Mouse (Mus musculus) midbrain, postnatal 0 days (tissue): ENCODE data around the gene Rbm19. TPM values are rescaled to one million over a fixed set of nuclear protein-coding genes. Genes with fewer than 3 reads are reported as not detected.

Experiments
- ATAC-seq: fragments of 200-750 bp; cut with Nextera tagmentation; 2 replicates; pipeline ENCODE4 v1.8.0; 2017; ENCODE audit warnings: moderate number of reproducible peaks, mild to moderate bottlenecking, moderate TSS enrichment, moderate library complexity; ENCODE audit not compliant: low FRiP score
- DNase-seq: peaks from one replicate; pipeline ENCODE4 v3.0.0-alpha.2; 2015; ENCODE audit warnings: low spot score
- H3K27ac ChIP-seq: fragments of 300-500 bp; sonication (generic); 2 replicates; pipeline ENCODE4 v1.5.1; 2014; ENCODE audit warnings: low read depth, mild to moderate bottlenecking, low read length, mixed read lengths
- H3K27me3 ChIP-seq: fragments of 300-500 bp; sonication (generic); 2 replicates; pipeline ENCODE4 v1.6.1; 2014; ENCODE audit warnings: low read length, control low read depth, mixed read lengths; ENCODE audit not compliant: insufficient read depth
- H3K36me3 ChIP-seq: fragments of 300-500 bp; sonication (generic); 2 replicates; pipeline ENCODE4 v1.6.1; 2014; ENCODE audit warnings: low read length, control low read depth, mixed read lengths; ENCODE audit not compliant: insufficient read depth
- H3K4me1 ChIP-seq: fragments of 300-500 bp; sonication (generic); 2 replicates; pipeline ENCODE4 v1.6.1; 2014; ENCODE audit warnings: mild to moderate bottlenecking, control low read depth, antibody characterized with exemption, low read length, mixed read lengths; ENCODE audit not compliant: insufficient read depth
- H3K4me2 ChIP-seq: fragments of 300-500 bp; sonication (generic); 2 replicates; pipeline ENCODE4 v1.6.1; 2014; ENCODE audit warnings: low read depth, mild to moderate bottlenecking, low read length, mixed read lengths; ENCODE audit not compliant: poor library complexity, severe bottlenecking
- H3K4me3 ChIP-seq: fragments of 300-500 bp; sonication (generic); 2 replicates; pipeline ENCODE4 v1.5.1; 2014; ENCODE audit warnings: low read depth, mild to moderate bottlenecking, low read length, moderate library complexity
- H3K9ac ChIP-seq: fragments of 300-500 bp; sonication (generic); replicated peaks from 2 replicates; pipeline ENCODE4 v1.6.1; 2014; ENCODE audit warnings: mild to moderate bottlenecking, low read length, moderate library complexity, mixed read lengths; ENCODE audit not compliant: poor library complexity, severe bottlenecking
- H3K9me3 ChIP-seq: fragments of 300-500 bp; sonication (generic); 2 replicates; pipeline ENCODE4 v1.6.1; 2016; ENCODE audit warnings: low read length, control low read depth
- CTCF ChIP-seq: IDR thresholded peaks from 2 replicates; pipeline ENCODE4 v1.5.1; 2016; ENCODE audit warnings: antibody characterized with exemption, mild to moderate bottlenecking
- whole genome bisulfite sequencing: fragments of 180-500 bp; shearing (Covaris S2); extraction: QIAGEN DNeasy Blood & Tissue Kit; methylation state at CpG from one replicate; pipeline ENCODE4 v1.1.7; 2014; 5-methylcytosine and 5-hydroxymethylcytosine counted together
- polyA plus RNA-seq: library from polyadenylated mRNA; unstranded; fragments of >200 nt; fragmentation: Nextera tagmentation; extraction: Ambion mirVana; gene quantifications from 2 replicates; pipeline ENCODE4 v1.2.1, GENCODE M21; 2015
- total RNA-seq: library from RNA; depleted of rRNA; stranded (reverse); fragments of >200 nt; gene quantifications from 2 replicates; pipeline ENCODE4 v1.2.3, GENCODE M21; 2014; rRNA removed

The Rbm19 gene
- total RNA-seq (34.5 and 34.7 TPM in 2 replicates), polyA plus RNA-seq (17.5 and 17.9 TPM in 2 replicates)

- Histone ChIP-seq H3K4me1 (peaks cover 3% of the 10 kb centered on the region; the same call in 1 of the 2 replicates), H3K27me3 (0 out of 2 replicates have a peak, but pooled peaks cover 2% of the 10 kb centered on the region), H3K36me3 (peaks cover 26% of the 10 kb centered on the region), H3K9ac (peak within 1 kb of the TSS; percentile 64), H3K9me3 (no peaks in the 10 kb centered on the region), H3K4me3 (peak within 1 kb of the TSS; percentile 77), H3K4me2 (peak within 1 kb of the TSS; percentile 93), H3K27ac (peak within 1 kb of the TSS; percentile 44)
- DNase-seq (peak; percentile 93), ATAC-seq (peak; percentile 81)
- TF ChIP-seq CTCF, result peak; percentile 65
- 1% methylated on average over 46 of the region's 46 CpGs for WGBS
These were observed at the start of gene Rbm19 for GRCm38 (mm10) chr5:120116261-120117050. Rbm19 (plus strand) TSS chr5:120116465.

GRCm38 (mm10) chr5:120067266-120067665 lies 49.0 kb upstream of the Rbm19 start:
- DNase-seq (no peak), ATAC-seq (no peak)
- H3K9ac ChIP-seq, result no peak overlapping the region
- H3K9me3 ChIP-seq, result no peaks in the 10 kb centered on the region
- H3K4me3 ChIP-seq, result no peak overlapping the region
- 58% methylated on average over 6 of the region's 6 CpGs for WGBS
- TF ChIP-seq CTCF, result no peak
- H3K36me3 ChIP-seq, result no peaks in the 10 kb centered on the region
- H3K4me2 ChIP-seq, result no peak overlapping the region
- H3K27me3 ChIP-seq, result no peaks in the 10 kb centered on the region
- H3K27ac ChIP-seq, result no peak overlapping the region
- no peaks in the 10 kb centered on the region for H3K4me1 ChIP-seq

- Histone ChIP-seq H3K9ac (no peak overlapping the region), H3K36me3 (no peaks in the 10 kb centered on the region), H3K27ac (no peak overlapping the region), H3K4me3 (no peak overlapping the region), H3K9me3 (no peaks in the 10 kb centered on the region), H3K27me3 (no peaks in the 10 kb centered on the region), H3K4me2 (no peak overlapping the region), H3K4me1 (no peaks in the 10 kb centered on the region)
- peak; percentile 8 for DNase-seq
- no peak for TF ChIP-seq CTCF
- no peak for ATAC-seq
- 77% methylated on average over 9 of the region's 9 CpGs for WGBS
These were observed 42.2 kb upstream of the Rbm19 start for GRCm38 (mm10) chr5:120074101-120074500.

- DNase-seq (no peak), ATAC-seq (no peak)
- Histone ChIP-seq H3K9me3 (no peaks in the 10 kb centered on the region), H3K27ac (no peak overlapping the region), H3K4me3 (no peak overlapping the region), H3K27me3 (no peaks in the 10 kb centered on the region), H3K4me2 (no peak overlapping the region), H3K4me1 (no peaks in the 10 kb centered on the region), H3K9ac (no peak overlapping the region), H3K36me3 (no peaks in the 10 kb centered on the region)
- no peak for TF ChIP-seq CTCF
- 72% methylated on average over 9 of the region's 9 CpGs for WGBS
These were observed 36.2 kb upstream of the Rbm19 start for GRCm38 (mm10) chr5:120080027-120080426.

- DNase-seq, result no peak
- no peak for TF ChIP-seq CTCF
- no peak overlapping the region for H3K4me3 ChIP-seq
- no peak overlapping the region for H3K9ac ChIP-seq
- H3K27me3 ChIP-seq, result no peaks in the 10 kb centered on the region
- H3K4me1 ChIP-seq, result no peaks in the 10 kb centered on the region
- no peak for ATAC-seq
- no peak overlapping the region for H3K27ac ChIP-seq
- 90% methylated on average over 6 of the region's 6 CpGs for WGBS
- no peaks in the 10 kb centered on the region for H3K36me3 ChIP-seq
- H3K4me2 ChIP-seq, result no peak overlapping the region
- H3K9me3 ChIP-seq, result no peaks in the 10 kb centered on the region
These were observed 35.8 kb upstream of the Rbm19 start for GRCm38 (mm10) chr5:120080468-120080867.

GRCm38 (mm10) chr5:120088561-120088960 lies 27.7 kb upstream of the Rbm19 start:
- Histone ChIP-seq H3K9ac (no peak overlapping the region), H3K36me3 (no peaks in the 10 kb centered on the region)
- ATAC-seq, result no peak

More at GRCm38 (mm10) chr5:120088561-120088960, 27.7 kb upstream of the Rbm19 start:
- no peaks in the 10 kb centered on the region for H3K9me3 ChIP-seq
- H3K27ac ChIP-seq, result no peak overlapping the region
- H3K4me3 ChIP-seq, result no peak overlapping the region
- DNase-seq, result peak; percentile 90
- TF ChIP-seq CTCF, result peak; percentile 98
- H3K4me1 ChIP-seq, result no peaks in the 10 kb centered on the region
- peak overlapping the region; percentile 29; the same call in 1 of the 2 replicates for H3K4me2 ChIP-seq
- 3% methylated on average over 16 of the region's 16 CpGs for WGBS
- H3K27me3 ChIP-seq, result peaks cover 11% of the 10 kb centered on the region
